Mouse (Mus musculus) midbrain, embryonic 16.5 days (tissue): ENCODE data around the gene Vegfb. TPM values are rescaled to one million over a fixed set of nuclear protein-coding genes. Genes with fewer than 3 reads are reported as not detected.

Experiments used
- ATAC-seq: fragments of 200-750 bp; cut with Nextera tagmentation; 2 replicates; pipeline ENCODE4 v1.8.0; 2017; ENCODE audit warnings: moderate TSS enrichment
- H3K27ac ChIP-seq: fragments of 300-500 bp; sonication (generic); 2 replicates; pipeline ENCODE4 v1.5.1; 2014; ENCODE audit warnings: mild to moderate bottlenecking, low read length, mixed read lengths
- H3K27me3 ChIP-seq: fragments of 300-500 bp; sonication (generic); 2 replicates; pipeline ENCODE4 v1.6.1; 2014; ENCODE audit warnings: low read depth, low read length, mixed read lengths; ENCODE audit not compliant: control insufficient read depth, insufficient read depth
- H3K36me3 ChIP-seq: fragments of 300-500 bp; sonication (generic); 2 replicates; pipeline ENCODE4 v1.6.1; 2014; ENCODE audit warnings: mild to moderate bottlenecking, low read length, moderate library complexity, mixed read lengths; ENCODE audit not compliant: control insufficient read depth, insufficient read depth
- H3K4me1 ChIP-seq: fragments of 300-500 bp; sonication (generic); 2 replicates; pipeline ENCODE4 v1.6.1; 2014; ENCODE audit warnings: mild to moderate bottlenecking, low read length, mixed read lengths; ENCODE audit not compliant: control insufficient read depth, insufficient read depth
- H3K4me2 ChIP-seq: fragments of 300-500 bp; sonication (generic); 2 replicates; pipeline ENCODE4 v1.6.1; 2014; ENCODE audit warnings: mild to moderate bottlenecking, low read length, mixed read lengths
- H3K4me3 ChIP-seq: fragments of 300-500 bp; sonication (generic); 2 replicates; pipeline ENCODE4 v1.5.1; 2014; ENCODE audit warnings: low read depth, mild to moderate bottlenecking, low read length, moderate library complexity, mixed read lengths
- H3K9ac ChIP-seq: fragments of 300-500 bp; sonication (generic); 2 replicates; pipeline ENCODE4 v1.6.1; 2014; ENCODE audit warnings: low read depth, low read length, mixed read lengths
- H3K9me3 ChIP-seq: fragments of 300-500 bp; sonication (generic); replicated peaks from 2 replicates; pipeline ENCODE4 v1.6.1; 2014; ENCODE audit warnings: mild to moderate bottlenecking, low read length, mixed read lengths; ENCODE audit not compliant: control insufficient read depth, poor library complexity, severe bottlenecking
- WGBS: fragments of 180-500 bp; shearing (Covaris S2); extraction: QIAGEN DNeasy Blood & Tissue Kit; methylation state at CpG from one replicate; pipeline ENCODE4 v1.1.7; 2014; 5-methylcytosine and 5-hydroxymethylcytosine counted together
- polyA plus RNA-seq: library from polyadenylated mRNA; unstranded; fragments of >200 nt; fragmentation: Nextera tagmentation; extraction: Ambion mirVana; gene quantifications from 2 replicates; pipeline ENCODE4 v1.2.1, GENCODE M21; 2015

Gene Vegfb
- polyA plus RNA-seq, 1 experiment from 2014 or later, result 57.8 TPM

DNA sequence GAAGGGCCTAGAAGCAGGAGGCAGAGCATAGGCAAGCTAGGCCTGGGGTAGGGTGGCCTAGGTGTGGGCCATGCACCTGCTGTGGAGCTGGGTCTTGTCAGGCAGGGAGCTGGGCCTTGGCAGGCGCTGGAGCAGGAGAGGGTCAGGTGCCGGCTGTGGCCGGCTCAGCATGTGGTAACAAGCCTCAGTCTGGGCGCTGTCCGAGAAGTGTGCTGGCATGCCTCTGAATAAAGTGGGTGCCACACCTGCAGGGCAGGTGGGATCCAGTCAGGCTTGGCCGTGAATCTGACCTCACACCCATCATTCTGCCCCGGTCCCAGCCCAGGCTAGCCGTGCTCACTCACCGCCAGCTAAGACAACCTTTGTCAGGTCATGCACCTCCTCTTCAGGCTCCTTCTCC lies 26.5 kb upstream of the Vegfb start:
- no peaks in the 10 kb centered on the region for H3K27me3 ChIP-seq
- H3K4me3 ChIP-seq, result no peak overlapping the region
- no peak for ATAC-seq
- H3K9me3 ChIP-seq, result no peaks in the 10 kb centered on the region
- 0 out of 2 replicates have a peak, but pooled peaks cover 2% of the 10 kb centered on the region for H3K36me3 ChIP-seq
- WGBS, result 84% methylated on average over 9 of the region's 9 CpGs
- H3K27ac ChIP-seq, result no peak overlapping the region
- no peaks in the 10 kb centered on the region for H3K4me1 ChIP-seq
- no peak overlapping the region for H3K9ac ChIP-seq
- no peak overlapping the region for H3K4me2 ChIP-seq

DNA sequence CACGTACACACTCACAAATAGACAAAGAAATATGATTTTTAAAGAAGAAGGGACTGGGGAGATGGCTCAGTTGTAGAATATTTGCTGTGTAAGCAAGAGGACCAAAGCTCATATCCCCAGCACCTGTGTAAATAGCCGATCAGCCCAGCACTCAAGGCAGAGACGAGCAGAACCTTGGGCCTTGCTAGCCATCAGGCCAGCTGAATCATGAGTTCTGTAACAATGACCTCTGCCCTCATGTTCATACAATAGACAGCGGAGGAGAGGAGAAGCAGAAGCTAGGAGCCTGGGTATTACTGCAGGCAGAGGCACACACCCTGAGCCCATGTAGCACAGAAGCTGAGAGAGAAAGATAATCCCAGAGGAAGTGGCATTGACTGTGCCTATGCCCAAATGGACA lies 25.0 kb upstream of the Vegfb start:
- WGBS, result 78% methylated on average over 4 of the region's 4 CpGs
- Histone ChIP-seq H3K36me3 (no peaks in the 10 kb centered on the region), H3K4me2 (no peak overlapping the region), H3K27ac (no peak overlapping the region), H3K27me3 (no peaks in the 10 kb centered on the region), H3K4me1 (no peaks in the 10 kb centered on the region), H3K9me3 (no peaks in the 10 kb centered on the region), H3K9ac (no peak overlapping the region), H3K4me3 (no peak overlapping the region)
- ATAC-seq, result no peak

DNA sequence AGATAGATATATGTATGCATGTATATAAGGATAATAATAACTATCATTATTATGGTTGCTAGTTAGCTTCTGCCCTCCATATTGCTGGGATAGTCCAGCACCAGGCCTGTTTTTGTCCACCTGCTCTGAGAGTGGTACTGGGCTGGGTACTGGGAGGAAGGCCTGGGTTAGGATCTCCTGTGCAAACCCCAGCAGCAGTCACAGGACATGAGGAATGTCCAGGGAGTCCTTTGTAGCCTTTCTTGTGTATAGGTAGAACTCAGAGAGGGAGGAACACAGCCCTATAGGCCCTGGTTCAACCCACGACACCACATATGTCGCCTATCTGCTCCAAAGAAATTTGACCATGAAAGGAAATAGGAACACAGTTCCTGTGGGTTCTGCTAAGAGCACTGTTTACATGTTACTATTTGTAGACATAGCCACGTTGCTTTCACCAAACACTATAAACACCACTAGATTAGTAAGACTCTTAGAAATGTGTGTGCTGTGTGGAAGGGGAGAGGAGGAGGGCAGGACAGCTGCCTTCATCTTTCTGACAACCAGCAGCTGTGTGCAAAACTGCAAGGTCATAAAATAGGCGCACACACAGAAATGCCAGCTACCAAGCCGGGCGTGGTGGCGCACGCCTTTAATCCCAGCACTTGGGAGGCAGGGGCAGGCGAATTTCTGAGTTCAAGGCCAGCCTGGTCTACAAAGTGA lies 19.6 kb upstream of the Vegfb start:
- Histone ChIP-seq H3K36me3 (no peaks in the 10 kb centered on the region), H3K27ac (no peak overlapping the region), H3K9me3 (no peaks in the 10 kb centered on the region), H3K4me2 (no peak overlapping the region), H3K4me3 (no peak overlapping the region), H3K27me3 (no peaks in the 10 kb centered on the region), H3K9ac (no peak overlapping the region), H3K4me1 (no peaks in the 10 kb centered on the region)
- no peak for ATAC-seq
- WGBS, result 91% methylated on average over 9 of the region's 9 CpGs

DNA sequence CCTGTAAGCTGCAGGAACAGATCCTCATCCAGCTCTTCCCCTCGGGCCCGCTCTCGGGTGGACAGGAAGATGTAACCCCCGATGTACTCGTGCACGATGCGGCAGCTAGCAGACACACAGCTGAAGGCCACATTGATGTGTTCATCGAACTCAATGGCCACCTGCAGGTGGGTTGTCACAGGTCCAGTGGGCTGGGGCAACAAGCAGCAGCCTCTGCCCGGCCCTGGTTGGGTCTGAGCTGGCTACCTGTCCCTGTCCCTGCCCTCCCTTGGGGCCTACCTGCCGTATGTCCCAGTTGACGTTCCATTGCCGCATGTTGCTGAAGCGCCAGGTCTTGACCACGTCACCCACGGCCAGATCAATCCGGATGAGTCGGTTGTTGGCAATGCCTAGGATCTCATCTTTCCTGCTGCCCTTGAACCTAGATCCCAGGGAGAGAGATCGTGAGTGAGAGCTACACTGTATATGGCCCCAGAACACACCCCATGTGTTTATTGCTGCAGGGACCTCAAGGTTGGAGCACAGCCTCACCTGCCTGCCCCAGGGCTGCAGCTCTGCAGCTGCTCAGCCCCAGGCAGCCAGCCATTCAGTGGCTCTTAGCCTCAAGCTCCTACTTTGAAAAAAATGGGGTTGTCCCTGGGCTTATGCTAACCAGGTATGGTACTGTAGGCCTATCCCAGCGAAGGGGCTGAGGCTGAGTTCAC lies 12.1 kb upstream of the Vegfb start:
- Histone ChIP-seq H3K27me3 (no peaks in the 10 kb centered on the region), H3K4me1 (peaks cover 25% of the 10 kb centered on the region), H3K4me2 (no peak overlapping the region), H3K9ac (no peak overlapping the region), H3K9me3 (no peaks in the 10 kb centered on the region; the same call in 1 of the 2 replicates), H3K36me3 (peaks cover 10% of the 10 kb centered on the region), H3K27ac (no peak overlapping the region), H3K4me3 (no peak overlapping the region)
- ATAC-seq, result no peak
- 92% methylated on average over 19 of the region's 19 CpGs for WGBS

DNA sequence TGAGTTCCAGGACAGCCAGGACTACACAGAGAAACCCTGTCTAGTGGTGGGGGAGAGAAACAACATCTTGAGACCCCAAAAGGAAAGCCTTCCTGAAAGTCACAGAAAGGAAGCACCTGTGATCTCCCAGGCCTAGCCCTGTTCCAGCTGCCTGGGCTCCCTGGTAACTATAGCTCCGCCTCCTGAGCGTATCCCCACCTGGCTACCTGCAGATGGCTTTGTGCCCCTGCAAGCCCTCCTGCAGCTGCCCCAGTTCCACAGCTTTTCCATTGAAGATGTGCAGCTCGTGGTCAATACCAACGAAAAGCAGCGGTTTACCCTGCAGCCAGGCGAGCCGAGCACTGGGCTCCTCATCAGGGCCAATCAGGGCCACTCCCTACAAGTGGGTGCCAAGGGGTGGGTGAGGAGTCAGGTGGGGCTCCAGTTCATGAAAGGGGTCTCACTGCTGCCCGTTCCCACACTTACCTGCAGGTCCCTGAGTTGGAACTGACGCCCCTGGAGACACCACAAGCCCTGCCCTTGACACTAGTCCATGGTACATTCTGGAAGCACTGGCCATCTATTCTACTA lies 10.4 kb upstream of the Vegfb start:
- H3K4me3 ChIP-seq, result no peak overlapping the region
- no peaks in the 10 kb centered on the region for H3K27me3 ChIP-seq
- WGBS, result 85% methylated on average over 9 of the region's 9 CpGs
- H3K9ac ChIP-seq, result no peak overlapping the region
- ATAC-seq, result no peak
- peaks cover 10% of the 10 kb centered on the region for H3K36me3 ChIP-seq
- H3K9me3 ChIP-seq, result no peaks in the 10 kb centered on the region; the same call in 1 of the 2 replicates
- peaks cover 32% of the 10 kb centered on the region for H3K4me1 ChIP-seq
- no peak overlapping the region for H3K27ac ChIP-seq
- no peak overlapping the region for H3K4me2 ChIP-seq

DNA sequence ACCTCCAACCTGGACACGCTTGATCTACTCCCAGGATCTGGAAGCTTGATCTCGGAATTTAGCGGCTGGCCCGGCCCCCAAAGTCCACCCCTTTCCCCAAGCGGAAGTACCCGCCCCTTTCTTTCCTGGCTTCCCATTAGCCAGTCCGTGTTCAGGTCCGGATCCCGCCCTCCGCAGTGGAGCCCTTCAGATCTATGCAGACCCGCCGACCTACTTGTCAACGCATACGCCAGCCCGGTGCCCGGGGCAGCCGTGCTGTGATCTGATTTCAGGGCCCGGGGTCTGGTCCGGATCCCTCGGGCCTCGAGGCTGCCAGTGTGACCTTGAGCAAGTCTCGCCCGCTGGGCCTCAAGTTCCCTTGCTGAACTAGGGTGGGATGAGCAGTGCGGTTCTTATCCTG lies 8.6 kb upstream of the Vegfb start, which contains the start of the genes Nudt22 and Trpt1:
Nudt22 (minus strand) TSS at position 112 of the 400 bp plus-strand sequence.
Trpt1 (plus strand) TSS at position 126 of the 400 bp plus-strand sequence.
- WGBS, result under 1% methylated on average over 24 of the region's 24 CpGs
- Histone ChIP-seq H3K4me1 (peaks cover 37% of the 10 kb centered on the region), H3K9me3 (no peaks in the 10 kb centered on the region; the same call in 1 of the 2 replicates), H3K36me3 (peaks cover 10% of the 10 kb centered on the region), H3K4me2 (peak within 1 kb of the TSS; percentile 71), H3K27me3 (no peaks in the 10 kb centered on the region), H3K4me3 (peak within 1 kb of the TSS; percentile 45), H3K9ac (peak within 1 kb of the TSS; percentile 58), H3K27ac (peak within 1 kb of the TSS; percentile 9)
- ATAC-seq, result peak; percentile 68

DNA sequence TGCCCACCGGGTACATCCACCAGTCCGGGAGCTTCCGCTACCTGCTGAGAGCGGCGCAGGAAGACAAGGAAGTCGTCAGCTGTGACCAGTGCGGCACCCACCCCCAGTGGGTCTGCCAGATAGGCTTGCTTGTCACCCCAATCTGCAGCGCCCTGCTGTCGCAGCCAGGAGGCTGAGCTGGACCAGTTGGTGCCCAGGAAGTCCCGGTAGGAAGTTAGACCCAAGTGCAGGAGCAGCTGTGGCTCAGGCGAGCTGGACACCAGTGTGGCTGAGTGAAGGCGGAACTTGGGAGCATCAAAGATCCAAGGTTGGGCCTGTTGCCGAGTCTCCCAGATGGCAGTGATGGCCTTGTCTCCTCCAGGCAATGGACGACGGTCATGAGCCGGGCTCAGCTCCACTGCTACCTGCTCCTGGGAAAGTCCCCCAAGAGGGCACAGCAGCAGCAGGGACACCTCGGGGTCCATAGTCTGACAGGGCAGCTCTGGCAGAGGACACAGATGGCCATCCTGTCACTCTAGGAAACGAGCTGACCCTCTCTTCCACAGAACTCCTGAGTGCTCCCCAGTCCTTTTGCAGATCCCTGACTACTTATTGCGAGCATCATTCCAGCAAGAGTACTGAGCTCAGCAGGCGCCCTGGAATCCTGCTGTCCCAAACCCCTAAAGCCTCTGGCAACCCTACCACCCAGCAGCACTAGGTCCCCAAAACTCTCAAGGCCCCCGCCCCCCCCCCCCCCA lies 8.0 kb upstream of the Vegfb start:
- H3K36me3 ChIP-seq, result peaks cover 10% of the 10 kb centered on the region
- ATAC-seq, result no peak
- H3K9ac ChIP-seq, result peak overlapping the region; percentile 58
- H3K27ac ChIP-seq, result no peak overlapping the region
- H3K4me2 ChIP-seq, result peak overlapping the region; percentile 71
- peaks cover 37% of the 10 kb centered on the region for H3K4me1 ChIP-seq
- peak overlapping the region; percentile 45 for H3K4me3 ChIP-seq
- WGBS, result 48% methylated on average over 20 of the region's 21 CpGs
- H3K9me3 ChIP-seq, result no peaks in the 10 kb centered on the region; the same call in 1 of the 2 replicates
- H3K27me3 ChIP-seq, result no peaks in the 10 kb centered on the region

DNA sequence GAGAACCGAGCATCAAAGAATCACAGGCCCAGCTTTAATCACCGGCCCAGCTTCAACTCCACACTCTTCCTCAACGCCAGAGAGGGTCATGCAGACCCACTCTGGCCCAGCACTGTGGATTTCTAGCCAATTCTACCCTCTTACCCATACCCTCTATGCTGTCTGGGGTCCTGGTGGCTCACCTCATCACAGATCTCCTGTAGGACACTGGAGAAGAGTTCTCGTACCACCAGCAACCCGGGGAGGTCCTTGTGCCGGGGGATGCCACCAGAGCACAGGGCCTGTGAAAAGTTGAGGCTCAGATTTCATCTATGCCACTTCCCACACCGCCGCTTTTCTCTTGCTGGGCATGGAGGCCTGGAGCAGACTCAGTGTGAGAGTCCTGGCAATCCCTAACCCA lies 7.0 kb upstream of the Vegfb start:
- Histone ChIP-seq H3K4me3 (no peak overlapping the region), H3K4me2 (no peak overlapping the region; the same call in 1 of the 2 replicates), H3K9me3 (no peaks in the 10 kb centered on the region), H3K27ac (no peak overlapping the region), H3K36me3 (peaks cover 4% of the 10 kb centered on the region; the same call in 1 of the 2 replicates), H3K9ac (peak overlapping the region; percentile 58), H3K4me1 (peaks cover 37% of the 10 kb centered on the region), H3K27me3 (no peaks in the 10 kb centered on the region)
- ATAC-seq, result no peak
- WGBS, result 88% methylated on average over 8 of the region's 8 CpGs
